Mouse (Mus musculus) frontal cortex, postnatal 10 days (tissue): ENCODE measurements at regions not wholly inside any gene's neighbourhood (a gene's known extent, or its start where the extent isn't known, plus 50 kb on each side); places are given as distances from the start of the nearest gene placed in this dataset.

Experiments
- DNase-seq, 2 experiments: peaks; one replicate each; pipeline ENCODE4 v3.0.0; 2022; ENCODE audit warnings: low spot score in 2 of 2, mixed read lengths in 1 of 2

DNA sequence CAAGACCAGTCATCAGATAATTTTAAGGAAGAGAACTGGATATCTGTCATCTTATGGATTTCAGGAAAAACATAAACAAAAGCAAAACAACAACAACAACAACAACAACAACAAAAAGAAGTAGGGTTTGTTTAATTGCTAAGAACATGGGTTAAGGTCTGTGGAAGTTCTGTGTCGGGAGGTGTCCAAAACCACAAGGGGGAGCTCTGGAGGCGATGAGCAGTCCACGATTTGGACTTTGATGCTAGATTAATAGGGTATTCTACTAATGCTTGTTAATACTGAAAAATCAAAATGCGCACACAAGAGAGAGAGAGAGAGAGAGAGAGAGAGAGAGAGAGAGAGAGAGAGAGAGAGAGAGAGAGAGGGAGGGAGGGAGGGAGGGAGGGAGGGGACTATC is 692.0 kb upstream of the Car10 start:
- peak in 1 of 2 experiments; percentile 4 for DNase-seq

DNA sequence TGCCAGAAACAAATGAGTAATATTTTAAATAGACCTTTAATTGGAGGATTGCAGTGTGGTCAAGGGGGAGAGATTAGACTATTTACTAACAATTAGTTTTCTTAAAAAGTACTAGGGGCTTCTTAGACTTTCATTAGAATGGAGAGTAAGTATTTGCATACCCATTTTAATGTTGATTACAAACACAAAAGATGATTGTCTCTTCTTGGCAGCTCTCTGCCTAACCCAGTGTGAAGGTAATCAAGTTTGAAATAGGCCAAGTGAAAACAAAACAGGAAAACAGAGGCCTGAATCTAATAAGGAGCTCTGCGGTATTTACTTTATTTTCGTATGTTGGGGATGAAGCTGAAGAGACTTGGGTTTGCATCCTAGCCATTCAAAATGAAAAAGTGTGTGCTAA is 646.5 kb upstream of the Car10 start:
- no peak for DNase-seq

DNA sequence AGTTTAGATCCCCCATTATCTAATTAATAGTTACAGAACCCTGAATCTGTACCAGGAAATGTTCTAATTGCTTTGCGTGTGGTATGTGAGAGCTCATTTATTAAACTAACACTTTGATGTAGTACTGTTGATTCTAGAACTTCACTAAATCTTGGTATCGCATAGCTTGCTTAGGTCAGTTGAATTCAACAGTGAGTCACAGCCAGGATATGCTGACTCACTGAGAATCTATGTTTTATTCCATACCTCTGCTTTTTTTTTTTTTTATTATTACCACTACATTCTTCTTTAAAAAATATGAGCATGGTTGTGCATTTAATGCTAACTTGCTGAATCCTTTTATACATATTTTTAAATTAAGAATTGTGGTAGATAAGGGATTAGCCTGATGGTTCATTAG is 602.5 kb upstream of the Car10 start:
- no peak for DNase-seq
